Mouse (Mus musculus): ENCODE results near the gene Tmc1. TPM values are rescaled to one million over a fixed set of nuclear protein-coding genes. Genes with fewer than 3 reads are reported as not detected.

Tmc1 gene
- not detected in 2 replicates for polyA plus RNA-seq (2012; ENCODE audit: insufficient read depth, insufficient read length, missing spikeins)

DNA sequence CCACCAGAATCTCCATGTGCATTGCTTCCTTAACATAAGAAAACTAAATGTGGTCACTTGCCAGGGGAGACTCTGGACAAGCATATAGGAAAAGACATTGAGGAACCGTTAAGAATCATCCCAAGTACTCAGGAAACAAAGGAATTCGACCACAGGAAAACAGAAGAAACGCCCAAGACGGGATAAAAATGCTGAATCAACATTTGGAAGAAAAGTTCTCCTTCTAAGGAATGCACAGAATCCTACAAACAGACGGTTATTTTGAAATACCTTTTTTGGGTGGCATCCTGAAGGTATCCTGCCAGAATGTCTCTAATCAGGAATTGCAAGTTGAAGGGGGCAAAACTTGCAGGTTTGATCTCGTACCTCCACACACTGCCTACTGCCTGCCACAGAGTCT is at the start of gene Tmc1:
Gene Tmc1, minus strand, starts transcription at position 329 of the 400 bp plus-strand sequence.
- TF ChIP-seq POLR2A (IDR thresholded peaks at IDR 0.05; ENCODE audit: borderline replicate concordance, low read depth, low read length) (no peak), CTCF (IDR thresholded peaks at IDR 0.05; ENCODE audit: low read depth, low read length) (no peak)

DNA sequence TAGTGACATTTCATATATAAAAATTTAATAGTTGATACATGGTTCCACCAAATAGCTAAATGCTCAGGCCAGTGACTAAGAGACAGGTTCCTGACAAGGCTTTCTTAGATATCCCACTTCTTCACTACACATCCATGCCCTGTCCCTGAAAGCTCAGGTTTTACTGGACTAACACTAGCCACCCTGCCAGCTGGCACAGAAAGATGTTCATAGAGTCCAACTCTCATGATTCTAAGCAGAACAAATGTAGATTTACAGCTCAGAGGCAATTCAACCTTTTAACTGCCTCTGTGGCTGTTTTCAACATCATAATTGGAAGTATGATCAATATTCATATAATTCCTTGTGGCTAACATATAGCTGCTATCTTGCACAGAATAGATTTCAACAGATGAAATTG is 47.5 kb upstream of the Tmc1 start:
- no peak for TF ChIP-seq POLR2A (IDR thresholded peaks at IDR 0.05; ENCODE audit: borderline replicate concordance, low read depth, low read length)
- TF ChIP-seq CTCF (IDR thresholded peaks at IDR 0.05; ENCODE audit: low read depth, low read length): no peak
- no peak overlapping the region for H3K27ac ChIP-seq (ENCODE audit: insufficient read depth, low read depth, low read length)
- no peaks in the 10 kb centered on the region for H3K4me1 ChIP-seq (ENCODE audit: control insufficient read depth, insufficient read depth, low read length)
- no peak overlapping the region for H3K4me3 ChIP-seq (ENCODE audit: insufficient read depth, low read length)

More for the DNA sequence above, at the start of gene Tmc1:
- no peaks in the 10 kb centered on the region for H3K4me1 ChIP-seq (ENCODE audit: control insufficient read depth, insufficient read depth, low read length)
- H3K27ac ChIP-seq (ENCODE audit: insufficient read depth, low read depth, low read length): no peak within 1 kb of the TSS
- H3K4me3 ChIP-seq (ENCODE audit: insufficient read depth, low read length): no peak within 1 kb of the TSS

DNA sequence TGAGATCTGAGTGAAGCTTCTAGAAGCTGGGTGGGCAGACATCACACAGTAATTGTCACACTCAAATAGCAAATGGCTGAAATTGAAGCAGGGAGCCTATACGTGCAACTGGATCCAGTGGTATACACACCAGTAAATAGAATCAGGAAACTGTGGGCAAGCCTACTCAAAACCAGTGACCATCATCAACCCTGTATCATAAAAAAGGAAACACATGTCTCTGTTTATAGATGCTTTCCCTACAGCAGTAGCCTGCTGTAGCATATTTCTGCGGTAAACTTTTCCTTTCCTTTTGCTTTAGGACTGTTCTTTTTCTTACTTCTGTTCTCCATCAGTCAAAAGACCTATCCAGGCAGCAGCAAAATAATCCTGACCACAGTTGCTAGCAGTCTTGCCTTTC is 25.2 kb upstream of the Tmc1 start:
- Histone ChIP-seq H3K4me3 (ENCODE audit: insufficient read depth, low read length) (no peak overlapping the region), H3K27ac (ENCODE audit: insufficient read depth, low read depth, low read length) (no peak overlapping the region), H3K4me1 (ENCODE audit: control insufficient read depth, insufficient read depth, low read length) (no peaks in the 10 kb centered on the region)
- TF ChIP-seq POLR2A (IDR thresholded peaks at IDR 0.05; ENCODE audit: borderline replicate concordance, low read depth, low read length) (no peak), CTCF (IDR thresholded peaks at IDR 0.05; ENCODE audit: low read depth, low read length) (no peak)

DNA sequence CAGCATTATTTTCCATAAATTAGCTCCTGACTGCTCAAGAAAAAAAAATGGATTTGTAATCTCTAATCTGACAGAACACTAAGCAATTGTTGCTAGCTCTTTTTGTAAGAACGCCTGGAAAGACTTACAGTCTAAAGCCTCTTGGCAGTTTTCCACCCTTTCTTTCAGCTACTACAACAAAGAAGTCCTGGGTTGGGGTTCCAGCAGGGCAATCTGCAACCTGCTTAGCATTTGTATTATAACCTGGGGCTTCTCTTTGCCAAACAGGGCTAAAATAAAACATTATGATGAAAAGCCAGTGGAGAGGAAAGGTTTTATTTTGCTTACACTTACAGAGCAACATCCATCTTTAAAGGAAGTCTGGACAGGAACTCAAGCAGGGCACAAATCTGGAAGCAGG is 24.1 kb upstream of the Tmc1 start:
- no peak for TF ChIP-seq CTCF (IDR thresholded peaks at IDR 0.05; ENCODE audit: low read depth, low read length)
- no peak for TF ChIP-seq POLR2A (IDR thresholded peaks at IDR 0.05; ENCODE audit: borderline replicate concordance, low read depth, low read length)
- no peaks in the 10 kb centered on the region for H3K4me1 ChIP-seq (ENCODE audit: control insufficient read depth, insufficient read depth, low read length)
- H3K4me3 ChIP-seq (ENCODE audit: insufficient read depth, low read length): no peak overlapping the region
- H3K27ac ChIP-seq (ENCODE audit: insufficient read depth, low read depth, low read length): no peak overlapping the region

DNA sequence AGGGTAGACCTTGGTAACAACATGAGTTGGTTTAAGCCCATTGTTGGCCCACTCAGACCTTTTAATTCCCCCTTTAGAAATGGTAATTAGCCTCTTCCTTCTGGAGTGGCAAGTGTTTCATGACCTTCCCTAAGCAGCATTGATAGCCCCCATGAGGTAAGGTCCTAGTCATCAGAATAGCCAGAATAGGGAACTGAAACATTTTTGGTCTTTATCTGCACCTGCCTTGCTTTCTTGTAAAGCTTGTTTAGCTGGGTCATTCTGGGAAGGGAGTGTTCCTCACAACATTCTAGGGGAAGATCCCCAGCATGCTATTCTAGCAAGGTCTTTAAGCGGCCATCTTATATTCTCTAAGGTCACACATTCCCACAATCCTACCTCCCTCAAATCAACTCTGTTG is 17.9 kb upstream of the Tmc1 start:
- TF ChIP-seq CTCF (IDR thresholded peaks at IDR 0.05; ENCODE audit: low read depth, low read length): no peak
- no peak for TF ChIP-seq POLR2A (IDR thresholded peaks at IDR 0.05; ENCODE audit: borderline replicate concordance, low read depth, low read length)
- Histone ChIP-seq H3K4me3 (ENCODE audit: insufficient read depth, low read length) (no peak overlapping the region), H3K27ac (ENCODE audit: insufficient read depth, low read depth, low read length) (no peak overlapping the region), H3K4me1 (ENCODE audit: control insufficient read depth, insufficient read depth, low read length) (no peaks in the 10 kb centered on the region)

DNA sequence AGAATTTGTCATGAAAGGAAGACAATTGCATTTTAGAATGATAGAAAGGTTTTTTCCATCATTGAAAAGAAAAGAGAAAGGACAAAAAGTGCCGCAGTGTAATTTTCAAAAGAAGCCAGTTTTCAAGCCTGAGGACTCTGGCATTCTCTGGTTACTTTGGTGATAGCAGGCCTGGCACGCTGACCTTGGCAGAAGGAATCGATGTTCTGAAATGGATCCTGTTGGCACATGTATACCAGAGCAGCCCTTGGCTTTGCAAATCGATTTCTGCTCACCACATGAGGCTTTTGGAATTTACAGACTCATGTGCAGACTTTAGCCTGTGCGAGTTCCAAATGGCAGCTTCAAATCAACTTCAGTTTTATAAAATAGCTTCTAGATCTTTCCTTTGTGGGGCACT is 813 bp upstream of the Tmc1 start:
- H3K4me3 ChIP-seq (ENCODE audit: insufficient read depth, low read length): no peak overlapping the region
- H3K27ac ChIP-seq (ENCODE audit: insufficient read depth, low read depth, low read length): no peak overlapping the region
- H3K4me1 ChIP-seq (ENCODE audit: control insufficient read depth, insufficient read depth, low read length): no peaks in the 10 kb centered on the region
- no peak for TF ChIP-seq POLR2A (IDR thresholded peaks at IDR 0.05; ENCODE audit: borderline replicate concordance, low read depth, low read length)

DNA sequence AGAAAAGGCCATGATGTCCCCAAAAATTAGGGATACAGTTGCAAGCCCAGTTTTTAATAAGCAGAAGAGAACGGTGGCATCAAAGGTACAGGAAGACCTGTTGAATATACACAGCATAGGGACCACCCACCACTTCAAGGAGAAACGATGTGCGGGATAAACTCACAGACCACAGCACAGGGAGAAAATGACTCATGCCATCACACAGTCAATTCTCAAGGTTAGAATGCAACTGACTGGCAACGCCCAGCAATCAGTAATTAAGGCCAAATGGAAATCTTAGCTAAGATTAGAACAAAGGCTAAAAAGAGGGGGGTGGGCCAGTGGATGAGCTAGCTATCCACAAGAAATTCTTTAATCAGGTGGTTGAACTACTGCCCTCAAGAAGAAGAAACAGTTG is 9.6 kb downstream of the Tmc1 start:
- no peaks in the 10 kb centered on the region for H3K4me1 ChIP-seq (ENCODE audit: control insufficient read depth, insufficient read depth, low read length)
- no peak overlapping the region for H3K27ac ChIP-seq (ENCODE audit: insufficient read depth, low read depth, low read length)
- H3K4me3 ChIP-seq (ENCODE audit: insufficient read depth, low read length): no peak overlapping the region
- no peak for TF ChIP-seq POLR2A (IDR thresholded peaks at IDR 0.05; ENCODE audit: borderline replicate concordance, low read depth, low read length)
- no peak for TF ChIP-seq CTCF (IDR thresholded peaks at IDR 0.05; ENCODE audit: low read depth, low read length)

DNA sequence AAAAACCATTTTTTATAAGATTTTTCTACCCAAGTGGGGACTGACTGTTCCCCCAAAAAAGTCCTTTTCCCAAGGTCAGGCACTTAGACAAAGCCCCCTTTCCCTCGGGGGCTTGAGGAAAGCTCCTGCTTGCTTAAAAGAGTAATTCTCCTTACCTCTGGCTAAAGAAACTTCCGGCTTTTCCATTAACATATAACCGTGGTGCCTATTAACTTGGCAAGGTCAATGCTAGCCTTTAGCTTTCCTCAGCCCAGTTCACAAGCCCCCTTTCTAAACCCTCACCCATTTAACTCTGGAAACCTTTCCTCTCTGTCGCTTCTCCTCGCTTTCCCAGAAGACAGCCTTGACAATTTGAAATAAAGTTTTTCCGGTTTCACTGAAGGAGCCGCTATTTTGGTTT is 29.7 kb downstream of the Tmc1 start:
- H3K4me3 ChIP-seq (ENCODE audit: insufficient read depth, low read length): no peak overlapping the region
- TF ChIP-seq CTCF (IDR thresholded peaks at IDR 0.05; ENCODE audit: low read depth, low read length) (no peak), POLR2A (IDR thresholded peaks at IDR 0.05; ENCODE audit: borderline replicate concordance, low read depth, low read length) (no peak)
- H3K4me1 ChIP-seq (ENCODE audit: control insufficient read depth, insufficient read depth, low read length): no peaks in the 10 kb centered on the region
- H3K27ac ChIP-seq (ENCODE audit: insufficient read depth, low read depth, low read length): no peak overlapping the region

DNA sequence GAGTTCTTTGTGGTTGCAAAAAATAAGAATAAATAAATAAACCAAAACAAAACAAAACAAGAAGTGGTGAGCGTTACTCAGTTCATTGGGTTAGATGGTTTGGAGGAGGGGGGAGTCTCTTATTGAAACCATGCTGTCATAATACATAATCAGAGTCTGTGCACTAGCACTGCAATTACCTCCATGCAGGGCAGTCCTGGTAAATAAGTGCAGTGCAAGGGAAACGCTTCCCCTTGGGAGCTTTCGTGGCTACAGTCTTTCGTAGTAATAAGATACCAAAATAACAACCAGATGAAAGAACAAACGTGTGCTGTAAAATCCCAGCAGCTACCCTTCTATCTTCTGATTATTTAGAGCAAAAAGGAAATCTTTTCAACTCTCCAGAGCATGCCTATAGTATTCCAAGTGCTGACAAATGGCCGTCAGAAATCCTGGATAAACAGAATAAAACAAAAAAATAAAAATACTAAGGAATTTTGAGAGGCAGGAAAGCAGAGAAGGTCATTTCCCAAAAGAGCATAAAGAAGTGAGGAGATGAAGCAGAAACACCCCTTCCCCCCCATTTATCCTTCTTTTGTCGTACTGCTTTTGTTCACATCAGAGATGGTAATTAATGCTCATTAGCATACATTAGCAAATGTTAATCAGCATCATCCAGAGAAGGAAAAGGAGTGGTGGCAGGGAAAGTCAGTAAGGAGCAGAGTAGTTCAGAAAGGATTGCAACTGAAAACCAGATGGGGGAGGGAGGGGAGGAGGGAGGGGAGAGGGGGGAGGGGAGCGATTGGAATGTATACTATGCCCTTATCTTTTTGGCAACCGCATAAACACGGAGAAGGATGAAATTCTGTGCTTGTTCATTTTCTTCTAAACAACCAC is 30.4 kb downstream of the Tmc1 start:
- Histone ChIP-seq H3K4me3 (ENCODE audit: insufficient read depth, low read length) (no peak overlapping the region), H3K27ac (ENCODE audit: insufficient read depth, low read depth, low read length) (no peak overlapping the region), H3K4me1 (ENCODE audit: control insufficient read depth, insufficient read depth, low read length) (no peaks in the 10 kb centered on the region)
- TF ChIP-seq POLR2A (IDR thresholded peaks at IDR 0.05; ENCODE audit: borderline replicate concordance, low read depth, low read length) (no peak), CTCF (IDR thresholded peaks at IDR 0.05; ENCODE audit: low read depth, low read length) (no peak)

DNA sequence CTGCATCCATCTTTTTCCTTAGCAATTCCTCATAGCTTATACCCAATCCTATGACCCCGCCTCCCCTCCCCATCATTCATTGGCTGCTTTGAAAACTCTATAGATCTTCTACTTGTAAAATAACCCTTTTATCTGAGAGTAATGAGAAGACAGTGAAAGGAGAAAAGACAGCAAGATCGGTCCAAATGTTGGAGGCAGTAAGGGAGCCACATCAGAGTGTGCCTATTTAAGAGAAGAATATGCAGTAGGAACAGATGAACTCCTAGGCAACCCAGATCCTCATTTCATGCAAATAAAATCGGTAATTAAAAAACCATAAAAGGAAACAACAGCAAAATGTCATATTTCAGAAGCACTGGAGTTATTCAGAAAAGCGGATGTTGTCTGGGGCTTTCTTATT is 35.8 kb downstream of the Tmc1 start:
- no peak overlapping the region for H3K4me3 ChIP-seq (ENCODE audit: insufficient read depth, low read length)
- TF ChIP-seq POLR2A (IDR thresholded peaks at IDR 0.05; ENCODE audit: borderline replicate concordance, low read depth, low read length) (no peak), CTCF (IDR thresholded peaks at IDR 0.05; ENCODE audit: low read depth, low read length) (no peak)

More for the DNA sequence above, 35.8 kb downstream of the Tmc1 start:
- H3K4me1 ChIP-seq (ENCODE audit: control insufficient read depth, insufficient read depth, low read length): no peaks in the 10 kb centered on the region
- no peak overlapping the region for H3K27ac ChIP-seq (ENCODE audit: insufficient read depth, low read depth, low read length)

All from bone marrow macrophage, adult 2 months (primary cell).